Mouse (Mus musculus): ENCODE measurements around the gene Vegfd.

The Vegfd gene

GRCm38 (mm10) chrX:164373081-164373480 lies at the start of gene Vegfd:
Vegfd (plus strand) TSS chrX:164373378.
- no peak for DNase-seq (ENCODE audit: low read depth, low spot score)

GRCm38 (mm10) chrX:164323391-164323913 lies 49.7 kb upstream of the Vegfd start:
- peak; percentile 1 for DNase-seq (ENCODE audit: low read depth, low spot score)

GRCm38 (mm10) chrX:164330351-164330750 lies 42.8 kb upstream of the Vegfd start:
- no peak for DNase-seq (ENCODE audit: low read depth, low spot score)

- no peak for DNase-seq (ENCODE audit: low read depth, low spot score)
These were observed 42.4 kb upstream of the Vegfd start for GRCm38 (mm10) chrX:164330766-164331165.

GRCm38 (mm10) chrX:164338591-164338990 lies 34.6 kb upstream of the Vegfd start:
- no peak for DNase-seq (ENCODE audit: low read depth, low spot score)

GRCm38 (mm10) chrX:164345359-164345938 lies 27.7 kb upstream of the Vegfd start:
- no peak for DNase-seq (ENCODE audit: low read depth, low spot score)

- DNase-seq (ENCODE audit: low read depth, low spot score): no peak
These were observed 24.2 kb upstream of the Vegfd start for GRCm38 (mm10) chrX:164348937-164349336.

GRCm38 (mm10) chrX:164365153-164365865 lies 7.9 kb upstream of the Vegfd start:
- DNase-seq (ENCODE audit: low read depth, low spot score): no peak

GRCm38 (mm10) chrX:164370576-164370975 lies 2.6 kb upstream of the Vegfd start:
- DNase-seq (ENCODE audit: low read depth, low spot score): no peak

- no peak for DNase-seq (ENCODE audit: low read depth, low spot score)
These were observed 1.4 kb downstream of the Vegfd start for GRCm38 (mm10) chrX:164374586-164374985.

GRCm38 (mm10) chrX:164379721-164380120 lies 6.5 kb downstream of the Vegfd start:
- no peak for DNase-seq (ENCODE audit: low read depth, low spot score)

GRCm38 (mm10) chrX:164381618-164382408 lies 8.6 kb downstream of the Vegfd start:
- peak; percentile 84 for DNase-seq (ENCODE audit: low read depth, low spot score)

- no peak for DNase-seq (ENCODE audit: low read depth, low spot score)
These were observed 20.9 kb downstream of the Vegfd start for GRCm38 (mm10) chrX:164394091-164394490.

GRCm38 (mm10) chrX:164398456-164398855 lies 25.3 kb downstream of the Vegfd start:
- peak; percentile 16 for DNase-seq (ENCODE audit: low read depth, low spot score)

GRCm38 (mm10) chrX:164405080-164405649 lies 32.0 kb downstream of the Vegfd start:
- DNase-seq (ENCODE audit: low read depth, low spot score): no peak

- DNase-seq (ENCODE audit: low read depth, low spot score): peak; percentile 39
These were observed 33.2 kb downstream of the Vegfd start for GRCm38 (mm10) chrX:164406133-164407022.

GRCm38 (mm10) chrX:164408301-164408927 lies 35.2 kb downstream of the Vegfd start:
- no peak for DNase-seq (ENCODE audit: low read depth, low spot score)

GRCm38 (mm10) chrX:164410562-164410961 lies 37.4 kb downstream of the Vegfd start:
- DNase-seq (ENCODE audit: low read depth, low spot score): no peak

GRCm38 (mm10) chrX:164416803-164417202 lies 43.6 kb downstream of the Vegfd start:
- DNase-seq (ENCODE audit: low read depth, low spot score): no peak

- DNase-seq (ENCODE audit: low read depth, low spot score): no peak
These were observed 44.8 kb downstream of the Vegfd start for GRCm38 (mm10) chrX:164418008-164418407.
